Mouse (Mus musculus): ENCODE measurements around the gene Ache.

Gene Ache

GRCm38 (mm10) chr5:137333512-137334174 lies 46.3 kb downstream of the Ache start, which contains the start of gene Slc12a9:
Gene Slc12a9, minus strand, starts transcription at chr5:137333597.
- DNase-seq (ENCODE audit: low spot score in 2 of 2) = peak; percentile 85 to 95

GRCm38 (mm10) chr5:137334317-137334716 lies 47.0 kb downstream of the Ache start:
- no peak for DNase-seq (ENCODE audit: low spot score in 2 of 2)

- no peak for DNase-seq (ENCODE audit: low spot score in 2 of 2)
Observed at GRCm38 (mm10) chr5:137335066-137335465, 47.7 kb downstream of the Ache start.

- no peak for DNase-seq (ENCODE audit: low spot score in 2 of 2)
Observed at GRCm38 (mm10) chr5:137337190-137337589, 49.9 kb downstream of the Ache start.

- peak; percentile 70 to 93 for DNase-seq (ENCODE audit: low spot score in 2 of 2)
Observed at GRCm38 (mm10) chr5:137338256-137338655, 50.9 kb downstream of the Ache start.

GRCm38 (mm10) chr5:137338663-137339289 lies 51.5 kb downstream of the Ache start:
- DNase-seq (ENCODE audit: low spot score in 2 of 2) = no peak

GRCm38 (mm10) chr5:137339290-137339979 lies 52.1 kb downstream of the Ache start:
- DNase-seq (ENCODE audit: low spot score in 2 of 2) = peak in 1 of 2 experiments; percentile 15

- no peak for DNase-seq (ENCODE audit: low spot score in 2 of 2)
Observed at GRCm38 (mm10) chr5:137340222-137340621, 52.9 kb downstream of the Ache start.

GRCm38 (mm10) chr5:137342407-137343012 lies 55.2 kb downstream of the Ache start:
- DNase-seq (ENCODE audit: low spot score in 2 of 2) = no peak

GRCm38 (mm10) chr5:137343412-137343811 lies 56.1 kb downstream of the Ache start:
- no peak for DNase-seq (ENCODE audit: low spot score in 2 of 2)

- no peak for DNase-seq (ENCODE audit: low spot score in 2 of 2)
Observed at GRCm38 (mm10) chr5:137343869-137344268, 56.5 kb downstream of the Ache start.

Data from left cerebral cortex, adult 9 months (tissue).